Mouse (Mus musculus) yolk sac, embryonic 10.5 days (tissue): ENCODE data around the gene Siglecg.

Experiments
- DNase-seq: peaks from one replicate; pipeline ENCODE4 v3.0.0-alpha.2; 2017; ENCODE audit warnings: low spot score

Gene Siglecg

DNA sequence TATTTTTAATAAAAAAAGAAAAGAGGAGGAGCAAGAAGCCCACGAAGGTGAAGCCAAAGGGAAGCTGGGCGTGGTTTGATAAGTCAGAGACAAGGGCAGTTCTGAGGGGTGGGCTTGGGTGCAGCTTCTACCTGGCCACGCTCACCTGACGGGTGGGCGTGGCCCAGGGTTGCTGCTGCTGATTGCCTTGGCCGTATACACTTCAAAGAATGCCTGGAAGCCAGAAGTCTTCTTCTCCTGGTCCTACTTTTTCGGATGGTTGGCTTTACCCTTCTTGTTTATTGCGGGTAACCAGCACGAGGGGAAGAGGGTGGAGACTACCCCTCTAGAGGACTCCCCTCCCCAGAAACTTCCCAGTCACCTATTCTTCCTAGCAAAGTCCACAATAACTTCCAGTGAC, 34.7 kb downstream of the Siglecg start:
- DNase-seq: peak; percentile 69

DNA sequence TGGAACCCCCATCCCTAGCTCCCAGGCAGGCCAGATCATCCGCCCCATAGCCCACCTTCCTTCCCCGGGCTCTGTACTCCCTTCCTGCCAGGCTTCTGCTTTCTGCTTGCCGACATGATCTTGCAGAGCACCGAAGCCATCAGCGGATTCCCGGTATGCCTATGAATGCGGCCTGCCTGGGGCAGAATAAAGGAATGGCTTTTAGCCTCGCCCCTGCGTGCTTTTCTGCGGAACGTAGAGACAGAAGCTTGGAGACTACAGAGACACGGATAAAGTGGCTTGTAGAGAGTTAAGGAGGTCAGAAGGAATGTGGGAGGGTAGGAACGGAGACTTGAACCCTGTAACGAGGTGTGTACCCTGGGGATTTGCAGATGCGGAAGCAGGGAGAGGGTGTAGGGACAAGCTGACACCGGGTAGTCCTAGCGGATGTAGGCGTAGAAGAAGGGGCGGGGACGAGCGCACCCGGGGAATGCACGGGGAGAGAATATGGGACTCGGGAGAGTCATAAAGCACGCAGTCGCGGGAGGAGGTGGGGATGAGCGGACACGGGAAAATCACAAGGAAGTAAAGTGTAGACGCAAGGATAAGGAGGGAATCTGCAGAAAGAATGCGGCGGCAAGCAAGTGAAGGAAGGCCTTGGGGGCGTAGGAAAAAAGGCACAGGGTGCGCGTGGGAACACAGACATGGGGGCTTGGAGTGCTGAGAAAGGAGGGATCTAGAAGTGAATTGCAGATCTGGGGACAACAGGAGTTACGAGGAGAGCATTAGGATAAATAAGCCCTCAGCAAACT, 35.3 kb downstream of the Siglecg start:
- peak; percentile 85 for DNase-seq

DNA sequence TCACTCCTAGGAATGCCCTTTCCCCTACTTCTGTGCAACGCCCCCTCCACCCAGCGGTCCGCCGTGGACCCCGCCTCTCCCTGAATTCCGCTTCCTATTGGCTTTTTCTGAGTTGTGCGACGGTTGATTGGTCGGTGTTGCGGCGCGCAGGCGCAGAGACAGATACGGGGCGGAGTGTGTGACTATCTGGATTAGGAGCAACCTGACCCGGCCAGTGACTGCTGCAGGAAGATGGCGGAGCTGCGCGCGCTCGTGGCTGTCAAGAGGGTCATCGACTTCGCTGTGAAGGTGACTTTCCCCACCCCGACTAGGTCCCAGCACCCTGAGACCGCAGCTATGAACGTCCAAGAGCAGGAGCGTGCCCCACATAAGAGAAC, 35.9 kb downstream of the Siglecg start, which contains the start of the genes Etfb and Gm45233:
Gene Etfb (plus strand): TSS at position 167 of the 377 bp plus-strand sequence.
Gene Gm45233 (plus strand): TSS at position 212 of the 377 bp plus-strand sequence.
- DNase-seq: peak; percentile 98

DNA sequence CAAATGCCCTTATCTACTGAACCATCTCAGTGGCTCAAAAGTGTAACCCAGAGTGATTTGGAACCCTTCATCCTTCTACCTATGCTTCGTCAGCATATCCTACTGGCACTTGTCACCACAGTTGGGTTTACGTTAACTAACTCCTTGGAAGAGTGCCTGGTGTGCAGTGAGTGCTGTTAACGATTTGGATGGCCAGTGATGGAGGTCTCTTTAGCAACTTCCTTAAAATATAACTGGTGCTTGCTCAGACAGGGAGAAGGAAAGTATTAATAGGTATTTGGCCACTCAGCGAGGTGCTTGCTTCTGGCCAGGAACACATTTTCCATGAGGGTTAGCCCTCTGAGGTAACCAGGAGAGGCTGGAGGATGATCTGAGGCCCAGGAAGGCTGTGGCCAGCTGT, 39.8 kb downstream of the Siglecg start:
- DNase-seq: no peak

DNA sequence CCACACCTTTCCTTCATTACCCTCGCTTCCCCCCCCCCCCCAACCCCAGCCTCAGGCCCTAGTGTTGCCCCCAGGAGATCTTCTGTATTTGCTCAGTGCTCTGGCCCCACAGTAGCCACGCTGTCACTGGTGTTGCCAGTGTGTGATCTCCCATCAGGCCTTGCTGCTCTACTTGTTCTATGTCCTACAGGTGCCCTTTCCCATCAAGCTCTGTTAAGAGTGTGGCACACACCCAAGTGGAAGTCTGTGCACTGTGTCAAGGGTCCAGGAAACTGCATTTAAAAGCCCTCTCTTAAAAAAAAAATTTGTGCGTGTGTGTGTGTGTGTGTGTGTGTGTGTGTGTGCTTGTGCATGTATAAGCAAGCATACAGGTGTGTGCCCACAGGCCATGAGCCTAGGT, 40.2 kb downstream of the Siglecg start:
- DNase-seq: no peak

DNA sequence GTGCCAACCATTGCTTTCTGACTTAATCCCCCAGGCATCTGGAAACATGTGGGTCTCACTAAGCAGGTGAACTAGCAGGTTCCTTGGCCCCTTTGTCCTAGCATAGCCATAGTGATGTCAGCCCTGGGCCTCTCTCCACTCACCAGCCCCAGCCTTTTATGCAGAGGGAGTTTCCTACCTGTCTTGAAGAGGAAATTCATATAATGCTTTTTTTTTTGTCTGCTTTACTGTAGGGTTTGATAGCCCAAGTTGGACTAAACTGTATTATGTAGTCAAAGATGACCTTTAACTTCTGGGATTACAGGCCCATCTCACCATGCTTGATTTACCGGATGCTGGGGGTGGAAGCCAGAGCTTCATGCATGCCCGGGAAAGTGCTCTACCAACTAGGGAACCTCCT, 41.8 kb downstream of the Siglecg start:
- DNase-seq: no peak

DNA sequence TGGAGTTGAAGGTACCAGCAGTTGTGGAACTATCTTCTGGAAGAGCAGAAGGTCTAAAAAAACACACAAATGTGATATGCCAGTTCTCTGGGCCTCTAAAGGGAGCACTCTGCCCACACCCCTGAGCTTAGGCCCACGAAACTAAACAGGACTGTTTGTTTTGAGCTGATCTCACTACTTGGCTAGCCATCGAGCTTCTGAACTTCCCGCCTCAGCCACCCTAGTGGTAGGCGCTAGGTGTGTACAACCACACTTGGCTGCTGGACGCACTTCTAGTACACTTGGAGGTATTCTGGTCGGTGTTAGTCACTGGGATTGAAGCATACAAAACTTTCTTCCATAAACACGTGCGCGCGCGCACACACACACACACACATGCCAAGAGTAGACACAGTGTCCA, 43.7 kb downstream of the Siglecg start:
- no peak for DNase-seq

DNA sequence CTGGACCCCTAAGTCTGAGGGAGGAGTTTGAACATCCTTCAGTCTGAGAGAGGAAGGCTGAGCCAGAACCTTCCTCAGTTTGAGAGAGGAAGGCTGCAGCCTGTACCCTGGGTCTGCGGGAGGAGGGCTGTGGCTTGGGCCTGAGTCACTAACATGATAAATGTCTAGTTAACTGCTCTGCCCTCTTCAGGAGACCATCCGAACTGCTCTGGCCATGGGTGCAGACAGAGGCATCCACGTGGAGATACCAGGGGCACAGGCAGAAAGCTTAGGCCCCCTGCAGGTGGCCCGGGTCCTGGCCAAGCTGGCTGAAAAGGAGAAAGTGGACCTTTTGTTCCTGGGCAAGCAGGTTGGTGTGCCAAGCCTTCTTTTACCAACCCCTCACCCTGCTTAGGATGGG, 44.6 kb downstream of the Siglecg start:
- DNase-seq: no peak

DNA sequence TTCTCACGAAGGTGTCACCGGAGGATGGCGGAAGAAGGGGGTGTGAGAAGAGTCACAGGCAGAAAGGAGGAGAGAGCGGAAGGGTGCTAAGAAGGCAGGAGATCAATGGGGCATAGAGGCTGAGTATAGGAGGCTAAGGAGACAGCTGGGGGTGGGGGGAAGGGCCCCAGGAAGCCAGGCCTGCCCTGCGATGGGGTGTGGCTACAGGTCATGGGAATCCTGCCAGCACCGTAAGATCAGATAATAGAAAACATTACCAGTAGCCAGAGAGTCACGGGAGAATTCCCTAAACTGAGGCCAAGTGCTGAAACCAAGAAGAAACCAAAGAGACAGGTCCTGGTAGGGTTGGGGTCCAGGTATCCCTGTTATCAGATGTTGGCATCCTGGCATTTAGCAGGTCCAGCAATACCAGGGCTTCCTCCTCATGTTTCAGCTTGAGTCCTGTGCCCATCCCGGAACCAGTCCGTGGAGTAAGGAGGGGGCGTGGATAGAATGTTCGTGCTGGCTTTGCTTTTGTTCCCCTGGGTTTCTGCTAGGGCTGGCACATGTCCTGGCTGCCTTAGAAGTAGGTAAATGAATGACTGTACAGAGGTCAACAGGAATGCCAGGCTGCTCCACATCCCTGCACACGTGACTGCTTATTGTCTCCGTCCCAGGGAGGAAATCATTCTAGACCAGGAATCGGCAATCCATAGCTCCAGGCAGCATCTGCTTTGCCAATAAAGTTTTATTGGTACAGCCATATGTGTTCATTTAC, 45.8 kb downstream of the Siglecg start:
- DNase-seq: no peak

DNA sequence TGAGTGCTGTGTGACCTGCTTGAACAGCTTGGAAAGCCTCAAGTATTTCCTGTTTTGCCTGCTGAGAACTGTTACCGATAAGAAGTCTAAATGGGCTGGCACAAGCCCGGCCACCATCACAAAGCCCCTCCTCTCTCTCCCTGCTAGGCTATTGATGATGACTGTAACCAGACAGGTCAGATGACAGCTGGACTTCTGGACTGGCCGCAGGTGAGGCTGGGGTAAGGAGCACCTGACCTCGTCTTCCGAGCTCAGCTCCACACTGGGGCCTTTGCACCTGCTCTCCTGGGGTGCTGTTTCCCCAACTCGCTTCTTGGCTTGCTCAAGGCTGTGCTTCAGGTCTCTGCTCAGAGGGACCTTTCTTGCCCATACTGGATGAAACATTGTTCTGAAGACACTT, 46.4 kb downstream of the Siglecg start:
- DNase-seq: peak; percentile 71

DNA sequence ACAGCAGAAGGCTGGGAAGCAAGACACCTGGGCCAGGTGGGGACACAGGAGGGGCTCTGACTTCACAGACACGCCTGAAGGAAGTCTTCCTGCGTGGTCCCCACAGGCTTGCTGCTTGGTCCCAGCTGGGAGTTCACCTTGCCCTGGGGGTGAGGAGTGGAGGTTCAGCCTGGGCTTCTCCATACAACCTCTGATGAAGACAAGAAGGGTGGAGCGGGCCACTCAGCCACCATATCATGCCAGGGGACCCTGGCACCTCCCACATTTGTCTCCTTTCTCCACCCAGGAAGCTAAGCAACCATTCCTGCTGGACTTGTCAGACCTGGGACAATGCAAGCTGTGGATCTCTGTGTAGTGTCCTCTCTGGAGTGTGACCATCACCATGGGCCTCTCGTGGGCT, 54.8 kb downstream of the Siglecg start, which contains the start of gene Vsig10l:
Gene Vsig10l (plus strand): TSS at position 301 of the 400 bp plus-strand sequence.
- DNase-seq: no peak

DNA sequence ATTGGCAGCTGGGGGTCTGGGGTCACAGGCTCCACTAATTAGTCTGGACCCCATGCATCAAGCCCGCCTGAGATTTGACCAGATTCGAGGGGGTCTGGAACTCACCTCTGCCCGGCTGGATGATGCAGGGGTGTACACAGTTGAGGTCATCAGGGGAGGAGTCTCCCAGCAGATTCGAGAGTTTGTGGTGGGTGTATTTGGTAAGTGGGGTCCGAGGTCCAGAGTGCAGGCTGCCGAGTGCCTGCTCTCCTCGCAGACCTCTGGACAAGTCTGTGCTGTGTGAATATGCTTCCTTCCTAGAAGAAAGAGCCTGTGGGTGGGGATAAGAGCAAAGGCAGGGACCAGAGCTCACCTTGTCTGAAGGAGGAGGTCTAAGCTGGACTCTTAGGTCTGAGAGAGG, 56.0 kb downstream of the Siglecg start:
- DNase-seq: no peak

DNA sequence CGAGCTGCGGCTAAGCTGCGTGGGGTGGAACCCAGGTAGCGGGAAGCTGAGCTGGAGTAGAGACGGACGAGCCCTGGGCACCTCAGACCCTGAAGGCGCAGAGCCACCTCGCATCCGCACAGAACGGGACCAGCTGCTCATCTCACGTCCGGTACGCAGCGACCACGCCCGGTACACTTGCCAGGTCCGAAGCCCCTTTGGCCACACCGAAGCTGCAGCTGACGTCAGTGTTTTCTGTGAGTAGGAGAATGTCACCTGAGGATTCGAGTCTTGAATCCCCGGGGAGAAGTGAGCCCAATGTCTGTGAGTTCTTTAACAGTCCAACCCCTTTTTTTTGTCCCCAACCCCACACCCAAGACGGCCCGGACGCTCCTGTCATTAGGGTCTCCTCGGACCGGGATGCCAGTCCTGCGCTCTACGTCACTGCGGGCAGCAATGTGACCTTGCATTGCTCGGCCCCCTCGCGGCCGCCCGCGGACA, 56.9 kb downstream of the Siglecg start:
- no peak for DNase-seq

DNA sequence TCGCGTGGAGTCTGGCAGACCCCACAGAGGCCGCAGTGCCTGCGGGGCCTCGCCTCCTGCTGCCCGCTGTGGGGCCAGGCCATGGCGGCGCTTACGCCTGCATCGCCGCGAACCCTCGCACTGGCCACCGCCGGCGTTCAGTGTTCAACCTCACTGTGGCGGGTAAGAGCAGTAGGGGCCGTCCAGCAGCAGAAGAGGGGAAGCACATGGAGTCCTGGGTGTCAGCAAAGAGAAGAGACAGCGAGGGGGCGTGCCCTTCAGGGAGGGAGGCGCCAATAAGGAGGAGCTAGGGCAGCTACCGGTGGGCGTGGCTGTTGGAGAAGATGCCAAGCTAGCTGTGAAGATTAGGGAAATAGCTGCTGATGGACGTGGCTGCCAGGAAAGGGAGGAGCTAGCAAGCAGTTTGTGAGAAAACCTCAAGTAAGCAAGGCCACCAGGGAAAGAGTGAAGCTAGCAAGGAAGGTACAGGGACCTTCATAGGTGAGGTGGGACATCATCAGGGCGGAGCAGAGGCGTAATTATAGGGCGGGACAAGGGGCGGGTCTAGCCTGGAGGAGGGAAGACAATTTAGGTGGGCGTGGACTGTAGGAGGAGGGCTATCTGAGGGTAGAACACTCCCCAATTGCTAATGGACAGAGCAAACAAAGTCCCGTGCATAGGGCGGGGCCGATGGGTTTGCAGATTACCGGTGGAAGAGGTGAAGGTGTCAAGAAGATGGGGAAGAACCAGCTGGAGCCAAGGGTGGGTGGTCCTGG, 57.5 kb downstream of the Siglecg start:
- DNase-seq: peak; percentile 91

DNA sequence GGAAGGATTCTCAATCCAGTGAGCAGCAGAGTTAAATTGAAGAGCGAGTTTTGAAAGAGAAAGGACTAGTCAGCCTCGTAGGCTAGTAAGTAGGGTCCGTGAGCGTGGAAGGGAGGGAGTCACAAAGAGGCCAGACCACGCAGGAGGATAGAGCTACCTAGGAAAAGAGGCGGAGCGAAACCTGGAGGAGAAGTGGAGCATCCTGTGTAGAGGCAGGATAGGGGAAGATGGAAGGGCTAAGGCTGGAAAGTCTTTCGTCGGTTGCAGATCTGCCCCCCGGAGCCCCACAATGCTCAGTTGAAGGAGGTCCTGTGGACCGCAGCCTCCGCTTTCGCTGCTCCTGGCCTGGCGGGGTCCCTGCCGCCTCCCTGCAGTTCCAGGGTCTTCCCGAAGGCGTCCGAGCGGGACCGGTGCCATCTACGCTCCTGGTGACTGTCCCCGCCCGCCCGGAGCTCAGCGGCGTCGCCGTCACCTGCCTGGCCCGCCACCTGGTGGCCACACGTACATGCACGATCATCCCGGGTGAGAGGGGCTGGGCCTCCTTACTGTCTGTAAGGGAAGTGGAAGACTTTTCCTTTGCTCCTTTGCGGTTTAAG, 58.2 kb downstream of the Siglecg start:
- DNase-seq: peak; percentile 73
